Mouse (Mus musculus): Measurements from ENCODE around the gene Pxn.

Gene Pxn

DNA sequence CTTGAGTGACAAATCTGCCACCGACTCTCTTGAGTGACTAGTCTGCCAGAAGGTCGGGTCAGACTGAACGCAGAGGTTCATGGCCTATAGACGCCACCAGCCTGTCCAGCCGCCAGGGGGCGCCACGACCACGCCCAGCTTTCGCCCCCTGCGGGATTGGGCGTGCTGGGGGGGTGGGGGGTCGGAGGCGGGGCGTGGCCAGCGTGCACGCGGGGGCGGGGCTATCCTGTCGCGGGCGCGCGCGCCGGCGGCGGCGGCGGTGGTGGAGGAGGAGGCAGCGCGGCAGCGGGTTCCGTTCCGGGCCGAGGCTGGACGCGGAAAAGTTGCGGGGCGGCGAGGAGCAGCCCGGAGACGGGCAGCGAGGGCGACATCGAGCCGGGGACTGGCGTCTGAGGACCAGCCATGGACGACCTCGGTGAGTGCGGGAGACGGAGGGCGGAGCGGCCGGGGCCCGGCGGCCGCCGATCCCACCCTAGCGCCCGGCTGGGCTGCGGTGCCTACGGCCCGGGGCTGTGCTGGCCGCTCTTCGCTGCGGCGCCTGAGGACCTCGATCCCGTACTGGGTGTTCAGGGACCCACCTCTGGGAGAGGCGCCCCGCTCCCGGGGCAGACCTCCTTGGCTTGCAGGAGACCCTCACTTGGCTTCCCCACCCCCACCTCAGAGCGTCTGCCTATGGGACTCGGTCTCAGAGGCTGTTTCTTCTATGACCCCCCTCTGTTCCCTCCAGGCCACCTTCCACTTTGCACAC, at the start of gene Pxn:
Pxn (plus strand) TSS at position 223 of the 748 bp plus-strand sequence.
- DNase-seq = peak; percentile 96

DNA sequence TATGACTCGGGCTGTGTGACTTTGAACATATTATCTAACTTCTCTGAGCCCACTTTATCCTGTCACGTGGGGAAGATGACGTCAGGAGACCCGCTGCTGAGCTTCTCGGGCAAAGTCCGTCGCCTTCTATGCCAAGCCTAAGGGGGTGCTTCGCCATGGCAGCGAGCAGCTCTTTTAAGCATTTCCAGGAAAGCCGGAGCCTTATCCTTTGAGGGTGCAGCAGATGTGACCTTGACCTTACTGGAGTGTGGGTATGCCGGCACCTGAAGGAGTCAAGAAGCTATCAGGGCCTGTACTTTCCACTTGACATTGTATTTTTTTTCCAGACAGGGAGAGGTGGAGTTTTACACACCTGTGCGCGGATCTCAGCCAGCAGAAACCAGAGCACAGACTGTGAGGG, 47.6 kb upstream of the Pxn start:
- DNase-seq = no peak

DNA sequence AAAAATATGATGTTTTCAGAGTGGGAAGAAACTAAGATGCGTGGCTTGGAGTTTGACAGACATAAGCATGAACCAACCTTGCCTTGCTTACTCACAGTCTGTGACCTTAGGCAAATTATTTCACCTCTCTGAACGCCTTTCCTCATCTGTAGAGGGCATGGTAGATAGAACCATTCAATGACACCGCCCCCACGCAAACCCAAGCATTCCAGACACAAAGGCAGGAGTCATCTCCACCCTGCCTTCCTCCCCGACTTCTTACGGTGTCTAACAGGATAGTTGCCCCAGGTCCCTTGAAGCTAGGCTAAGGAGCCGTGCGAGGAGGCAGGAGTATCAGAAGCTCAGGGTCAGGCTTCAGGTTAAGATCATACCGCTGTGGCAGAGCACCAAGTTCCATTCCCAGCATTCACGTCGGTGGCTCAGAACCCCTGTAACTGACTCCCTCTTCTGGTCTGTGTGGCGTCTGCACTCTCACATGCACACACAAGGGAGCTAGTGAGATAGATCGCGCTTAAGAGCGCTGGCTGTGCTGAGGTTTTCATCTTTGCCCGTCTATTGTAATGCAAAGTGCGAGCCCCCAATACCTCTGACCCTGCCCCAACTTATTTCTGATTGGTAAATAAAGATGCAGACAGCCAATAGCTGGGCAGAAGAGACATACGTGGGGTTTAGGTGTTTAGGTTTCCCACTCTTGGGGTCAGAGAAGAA, 41.9 kb upstream of the Pxn start:
- no peak for DNase-seq

- no peak for DNase-seq
Observed at GRCm38 (mm10) chr5:115465642-115466420, 40.6 kb upstream of the Pxn start, which contains the start of gene Pla2g1b. TSS of gene Pla2g1b (plus strand) at chr5:115466262.

- DNase-seq = peak; percentile 49
Observed at GRCm38 (mm10) chr5:115469791-115470190, 36.7 kb upstream of the Pxn start.

GRCm38 (mm10) chr5:115470766-115471531, 35.5 kb upstream of the Pxn start:
- DNase-seq = peak; percentile 68

DNA sequence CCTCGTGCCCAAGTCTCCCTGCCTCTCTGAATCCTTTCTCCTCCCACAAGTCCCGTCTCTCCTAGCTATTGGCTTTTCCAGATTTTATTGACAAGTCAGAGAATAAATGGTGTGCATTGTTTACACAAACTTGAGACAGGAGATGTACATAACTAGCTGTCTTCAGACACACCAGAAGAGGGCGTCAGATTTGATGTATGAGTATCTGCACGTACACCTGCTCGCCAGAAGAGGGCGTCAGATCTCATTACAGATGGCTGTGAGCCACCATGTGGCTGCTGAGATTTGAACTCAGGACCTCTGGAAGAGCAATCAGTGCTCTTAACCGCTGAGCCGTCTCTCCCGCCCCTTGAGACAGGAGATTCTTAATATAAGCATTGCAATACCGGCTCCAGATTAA, 33.3 kb upstream of the Pxn start:
- no peak for DNase-seq

GRCm38 (mm10) chr5:115474174-115474828, 32.2 kb upstream of the Pxn start:
- DNase-seq = no peak

DNA sequence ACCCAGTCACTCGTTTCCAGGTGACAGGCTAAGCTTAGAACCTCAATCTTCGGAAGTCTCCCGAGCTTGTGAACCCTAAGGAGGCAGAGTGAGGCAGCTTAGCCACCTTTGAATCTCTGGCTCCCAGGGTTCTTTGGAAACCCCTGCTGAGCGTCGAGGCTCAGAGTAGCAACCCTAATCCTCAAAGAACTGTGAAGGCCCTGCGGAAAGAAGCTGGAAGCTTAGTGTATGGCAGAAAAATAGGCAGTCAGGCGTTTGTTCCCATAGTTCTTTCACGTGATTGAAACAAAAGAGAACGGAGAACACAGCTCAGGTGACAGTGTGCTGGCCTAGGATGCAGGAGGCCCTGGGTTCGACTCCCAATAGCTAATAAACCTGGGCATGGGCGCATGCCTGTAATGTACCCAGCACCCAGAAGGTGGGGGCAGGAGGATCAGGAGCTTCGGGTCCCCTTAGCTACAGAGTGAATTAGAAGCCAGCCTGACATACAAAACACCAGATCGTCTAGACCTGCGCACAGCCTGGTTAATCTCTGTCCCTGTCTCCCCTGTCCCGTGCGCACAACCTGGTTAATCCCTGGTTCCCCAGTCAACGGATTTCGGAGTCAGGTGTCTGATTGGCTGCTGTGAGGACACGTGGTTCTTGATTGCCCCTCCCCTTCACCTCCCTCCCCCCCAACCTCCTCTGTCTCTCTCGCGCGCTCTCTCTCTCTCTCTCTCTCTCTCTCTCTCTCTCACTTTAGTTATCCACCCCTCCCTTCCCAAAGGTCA, 31.0 kb upstream of the Pxn start:
- peak; percentile 26 for DNase-seq

DNA sequence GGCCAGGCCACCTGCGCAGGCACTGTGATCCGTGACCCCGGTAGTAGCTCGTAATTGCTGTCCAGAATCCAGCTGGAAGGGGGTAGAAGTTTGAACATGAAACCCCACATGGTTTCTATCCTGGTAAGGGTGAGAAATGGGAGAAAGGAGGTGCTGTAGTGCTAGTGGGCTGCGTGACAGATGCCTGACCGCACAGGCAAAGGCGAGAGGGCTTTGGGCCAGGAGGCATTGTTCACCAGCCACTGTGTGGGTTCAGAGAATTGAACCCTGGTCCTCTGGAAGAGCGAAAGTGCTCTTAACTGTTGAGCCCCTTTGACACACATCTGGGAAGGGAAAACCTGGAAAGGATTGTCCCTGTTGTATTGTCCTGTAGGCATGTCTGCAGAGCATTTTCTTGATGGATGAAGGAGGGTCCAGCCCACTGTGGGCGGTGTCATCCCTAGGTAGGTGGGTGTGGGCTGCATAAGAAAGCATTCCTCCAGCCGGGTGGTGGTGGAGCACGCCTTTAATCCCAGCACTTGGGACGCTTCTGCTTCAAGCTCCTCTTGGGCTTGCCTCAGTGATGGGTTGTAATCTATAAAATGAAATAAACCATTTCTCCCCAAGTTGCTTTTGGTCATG, 30.3 kb upstream of the Pxn start:
- no peak for DNase-seq

GRCm38 (mm10) chr5:115479561-115479960, 26.9 kb upstream of the Pxn start:
- DNase-seq = no peak

- DNase-seq = peak; percentile 35
Observed at GRCm38 (mm10) chr5:115480101-115480500, 26.4 kb upstream of the Pxn start.

- no peak for DNase-seq
Observed at GRCm38 (mm10) chr5:115482390-115483265, 23.8 kb upstream of the Pxn start.

DNA sequence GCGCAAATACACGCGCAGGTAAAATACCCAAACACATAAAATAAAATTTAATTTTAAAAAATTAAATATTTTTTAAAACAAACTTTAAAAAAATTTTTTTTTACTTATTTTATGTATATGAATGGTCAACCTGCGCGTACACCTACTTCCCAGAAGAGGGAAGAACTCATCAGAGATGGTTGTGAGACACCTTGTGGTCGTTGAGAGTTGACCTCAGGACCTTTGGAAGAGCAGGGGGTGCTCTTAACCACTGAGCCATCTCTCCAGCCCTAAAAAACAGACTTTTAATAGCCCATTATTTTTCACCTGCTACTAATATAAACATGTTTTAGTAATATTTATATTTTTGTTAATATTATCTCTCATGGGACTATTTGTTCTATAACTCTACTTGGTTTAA, 23.1 kb upstream of the Pxn start:
- DNase-seq = no peak

DNA sequence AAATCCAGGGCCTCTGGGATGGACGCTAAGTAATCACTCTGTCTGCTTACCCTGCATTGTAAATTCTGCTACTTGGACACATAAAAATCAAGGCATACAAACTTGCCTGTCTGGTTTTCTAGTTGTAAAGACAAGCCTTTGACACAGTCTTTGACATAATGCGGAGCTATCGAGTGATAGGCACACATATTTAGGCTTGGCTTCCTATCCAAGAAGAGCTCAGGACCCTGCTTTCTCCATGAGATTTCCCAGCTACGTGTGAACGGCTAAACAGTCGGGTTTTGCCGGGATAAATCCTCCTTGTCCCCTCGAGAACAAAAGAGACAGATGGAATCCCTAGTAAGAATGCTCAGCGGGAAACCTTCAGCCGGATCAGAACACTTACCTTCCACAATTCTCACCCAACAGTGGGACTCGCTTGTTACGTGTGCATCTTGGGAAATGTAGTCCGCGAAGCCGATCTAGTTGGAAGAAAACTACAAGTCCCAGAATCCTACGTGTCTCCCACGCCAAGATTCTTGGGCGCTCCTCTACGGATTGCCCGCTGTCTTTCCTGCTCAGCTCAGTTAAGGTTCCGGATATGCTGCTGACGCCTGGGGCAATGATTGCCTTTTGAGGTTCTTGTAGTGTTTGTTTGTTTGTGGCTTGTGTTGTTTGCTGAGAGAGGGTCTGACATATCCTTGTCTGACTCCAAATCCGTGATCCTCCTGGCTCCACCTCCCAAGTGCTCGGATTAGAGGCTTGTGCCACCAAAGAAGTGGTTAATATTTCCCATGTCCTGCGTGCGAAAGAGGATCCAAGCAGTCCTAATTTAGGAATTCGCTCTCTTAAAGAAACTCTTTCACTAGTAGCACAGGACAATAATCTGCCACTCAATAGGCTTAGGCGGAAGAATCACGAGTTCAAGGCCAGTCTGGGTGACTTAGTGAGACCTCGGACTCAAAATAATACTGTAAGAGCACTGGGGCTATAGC, 22.2 kb upstream of the Pxn start, which contains the start of gene Sirt4:
Sirt4 (minus strand) TSS at position 779 of the 974 bp plus-strand sequence.
- DNase-seq = peak; percentile 80

DNA sequence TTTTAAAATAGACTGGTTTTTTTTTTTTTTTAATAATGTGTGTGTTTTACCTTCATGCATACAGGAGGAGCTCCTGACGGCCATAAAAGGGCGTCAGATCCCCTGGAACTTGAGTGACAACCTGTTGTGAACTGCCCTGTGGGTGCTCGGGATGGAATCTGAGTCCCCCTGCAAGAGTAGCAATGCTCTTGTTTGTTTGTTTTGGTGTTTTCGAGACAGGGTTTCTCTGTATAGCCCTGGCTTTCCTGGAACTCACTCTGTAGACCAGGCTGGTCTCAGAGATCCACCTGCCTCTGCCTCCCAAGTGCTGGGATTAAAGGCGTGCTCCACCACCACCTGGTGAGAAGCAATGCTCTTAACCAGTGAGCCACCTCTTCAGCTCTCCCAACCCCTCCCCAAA, 21.5 kb upstream of the Pxn start:
- DNase-seq = no peak

DNA sequence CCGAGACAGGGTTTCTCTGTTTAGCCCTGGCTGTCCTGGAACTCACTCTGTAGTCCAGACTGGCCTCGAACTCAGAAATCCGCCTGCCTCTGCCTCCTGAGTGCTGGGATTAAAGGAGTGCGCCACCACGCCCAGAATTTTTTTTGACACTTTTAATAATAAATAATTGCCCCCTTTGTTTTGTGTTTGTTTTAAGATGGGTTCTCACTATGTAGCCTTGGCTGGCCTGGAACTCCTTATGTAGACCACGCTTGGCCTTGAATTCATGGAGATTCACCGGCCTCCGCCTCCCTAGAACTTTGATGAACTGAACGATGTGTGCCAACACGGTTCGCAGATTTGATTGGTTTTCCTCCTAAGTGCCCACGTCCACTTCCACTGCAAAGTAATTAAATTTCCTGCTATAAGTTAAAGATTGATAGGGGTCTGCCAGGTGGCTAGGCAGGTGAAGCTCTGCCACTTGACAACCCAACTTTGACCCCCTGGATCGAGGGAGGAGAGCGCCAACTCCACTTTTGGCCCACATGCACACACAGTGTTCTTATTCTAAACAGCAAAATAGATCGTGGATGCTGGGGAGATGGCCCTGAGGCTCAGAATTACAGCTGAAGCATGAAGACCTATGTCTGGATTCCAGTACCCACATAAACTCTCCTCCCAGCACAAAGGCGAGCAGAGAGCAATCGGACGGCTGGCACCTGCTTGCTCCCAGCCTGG, 20.8 kb upstream of the Pxn start:
- no peak for DNase-seq

DNA sequence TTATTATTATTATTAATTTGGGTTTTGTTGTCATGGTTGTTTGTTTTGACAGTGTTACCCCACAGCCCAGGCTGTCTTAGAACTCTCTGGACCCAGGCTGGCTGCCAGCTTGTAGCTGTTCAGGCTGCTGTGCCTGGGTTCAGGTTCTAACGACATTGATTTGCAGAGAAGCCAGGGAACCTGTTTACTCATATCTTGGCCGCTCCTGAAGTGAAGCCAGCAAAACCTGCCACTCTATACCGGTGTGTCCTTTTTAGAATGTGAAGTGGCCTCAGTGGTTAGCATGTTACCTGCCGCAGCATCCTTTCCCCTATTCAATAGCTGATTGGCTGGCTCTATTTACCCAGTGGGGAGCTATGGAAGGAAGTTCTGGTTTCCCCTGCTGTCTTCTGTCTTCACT, 19.8 kb upstream of the Pxn start:
- DNase-seq = no peak

Data from lung, postnatal 14 days (tissue).